Mouse (Mus musculus) thymus, adult 2 months (tissue): ENCODE results near the gene Piwil4. TPM values are rescaled to one million over a fixed set of nuclear protein-coding genes. Genes with fewer than 3 reads are reported as not detected.

Source experiments
- DNase-seq: peaks from one replicate; pipeline ENCODE4 v3.0.0; 2021
- H3K27ac ChIP-seq: fragments of 200-500 bp; 2 replicates; pipeline ENCODE4 v1.5.1; 2012; ENCODE audit warnings: low read length, control low read depth; ENCODE audit not compliant: control insufficient read depth, insufficient read depth
- H3K27me3 ChIP-seq: fragments of 200-500 bp; 2 replicates; pipeline ENCODE4 v1.6.1; 2012; ENCODE audit warnings: mild to moderate bottlenecking, low read length, moderate library complexity, mixed read lengths; ENCODE audit not compliant: control insufficient read depth, insufficient read depth
- H3K36me3 ChIP-seq: fragments of 200-500 bp; 2 replicates; pipeline ENCODE4 v1.6.1; 2012; ENCODE audit warnings: mild to moderate bottlenecking, low read length, moderate library complexity; ENCODE audit not compliant: control insufficient read depth, insufficient read depth
- H3K4me1 ChIP-seq: fragments of 200-500 bp; replicated peaks from 2 replicates; pipeline ENCODE4 v1.6.1; 2012; ENCODE audit warnings: low read length; ENCODE audit not compliant: control insufficient read depth, insufficient read depth
- H3K4me3 ChIP-seq: fragments of 200-500 bp; 2 replicates; pipeline ENCODE4 v1.5.1; 2012; ENCODE audit warnings: mild to moderate bottlenecking, low read length, control low read depth, moderate library complexity; ENCODE audit not compliant: control insufficient read depth, insufficient read depth
- CTCF ChIP-seq: fragments of 200-500 bp; IDR thresholded peaks from 2 replicates; pipeline ENCODE4 v1.5.1; 2012; ENCODE audit warnings: mild to moderate bottlenecking, control low read depth, low read length, moderate library complexity, borderline replicate concordance; ENCODE audit not compliant: control insufficient read depth, poor library complexity, insufficient read depth; ENCODE audit errors: extremely low read depth
- POLR2A ChIP-seq: fragments of 200-500 bp; IDR thresholded peaks from 2 replicates; pipeline ENCODE4 v1.6.1; 2012; ENCODE audit warnings: mild to moderate bottlenecking, low read length, control low read depth, moderate library complexity; ENCODE audit not compliant: control insufficient read depth, poor library complexity, insufficient read depth; ENCODE audit errors: extremely low read depth
- WGBS: fragments of 180-500 bp; shearing (Covaris S2); methylation state at CpG from one replicate; pipeline ENCODE4 v1.1.7; 2018; 5-methylcytosine and 5-hydroxymethylcytosine counted together
- polyA plus RNA-seq: library from polyadenylated mRNA; depleted of rRNA; stranded (reverse); fragments of >200 nt; gene quantifications from 2 replicates; pipeline ENCODE4 v1.2.3, GENCODE M21; 2012; rRNA removed

Piwil4 gene
- polyA plus RNA-seq, 1 experiment: 1.0 TPM

- TF ChIP-seq POLR2A (no peak), CTCF (no peak)
- WGBS: 7% methylated on average over 2 of the region's 2 CpGs
These were observed 82.6 kb downstream of the Piwil4 start for GRCm38 (mm10) chr9:14657926-14658325.

GRCm38 (mm10) chr9:14654010-14654409 lies 86.5 kb downstream of the Piwil4 start:
- no peak for DNase-seq
- H3K36me3 ChIP-seq: no peaks in the 10 kb centered on the region
- TF ChIP-seq CTCF (no peak), POLR2A (no peak)
- 85% methylated on average over 2 of the region's 2 CpGs for WGBS
- H3K4me3 ChIP-seq: no peak overlapping the region
- H3K27me3 ChIP-seq: no peaks in the 10 kb centered on the region
- H3K27ac ChIP-seq: no peak overlapping the region
- peaks cover 2% of the 10 kb centered on the region; the same call in 1 of the 2 replicates for H3K4me1 ChIP-seq

More at GRCm38 (mm10) chr9:14657926-14658325, 82.6 kb downstream of the Piwil4 start:
- no peak overlapping the region for H3K27ac ChIP-seq
- peaks cover 2% of the 10 kb centered on the region; the same call in 1 of the 2 replicates for H3K4me1 ChIP-seq
- H3K36me3 ChIP-seq: no peaks in the 10 kb centered on the region
- DNase-seq: no peak
- no peak overlapping the region for H3K4me3 ChIP-seq
- H3K27me3 ChIP-seq: no peaks in the 10 kb centered on the region

- WGBS: 81% methylated on average over 1 of the region's 1 CpGs
- Histone ChIP-seq H3K36me3 (no peaks in the 10 kb centered on the region), H3K27me3 (no peaks in the 10 kb centered on the region), H3K27ac (no peak overlapping the region), H3K4me3 (no peak overlapping the region), H3K4me1 (peaks cover under 1% of the 10 kb centered on the region; the same call in 1 of the 2 replicates)
- no peak for TF ChIP-seq CTCF
- no peak for TF ChIP-seq POLR2A
- DNase-seq: no peak
These were observed 87.8 kb downstream of the Piwil4 start for GRCm38 (mm10) chr9:14652761-14653160.

GRCm38 (mm10) chr9:14647849-14648248 lies 92.7 kb downstream of the Piwil4 start:
- no peak overlapping the region for H3K4me3 ChIP-seq
- DNase-seq: no peak
- H3K4me1 ChIP-seq: no peaks in the 10 kb centered on the region
- H3K36me3 ChIP-seq: no peaks in the 10 kb centered on the region
- TF ChIP-seq CTCF (no peak), POLR2A (no peak)
- no peak overlapping the region for H3K27ac ChIP-seq
- no peaks in the 10 kb centered on the region for H3K27me3 ChIP-seq
- 88% methylated on average over 8 of the region's 8 CpGs for WGBS

- H3K4me1 ChIP-seq: no peaks in the 10 kb centered on the region
- H3K36me3 ChIP-seq: no peaks in the 10 kb centered on the region
- no peak for DNase-seq
- TF ChIP-seq CTCF (no peak), POLR2A (no peak)
- whole genome bisulfite sequencing: 93% methylated on average over 1 of the region's 1 CpGs
- H3K27ac ChIP-seq: no peak overlapping the region
- H3K4me3 ChIP-seq: no peak overlapping the region
- no peaks in the 10 kb centered on the region for H3K27me3 ChIP-seq
These were observed 93.9 kb downstream of the Piwil4 start for GRCm38 (mm10) chr9:14646641-14647040.

Other genes with a start within 250 kb of the Piwil4 start
- 0.22 and 0.26 TPM in 2 replicates for gene Kdm4d, start 240.3 kb downstream of the Piwil4 start, polyA plus RNA-seq
- 12.3 and 12.6 TPM in 2 replicates for gene Cwc15, start 240.1 kb downstream of the Piwil4 start, polyA plus RNA-seq
- gene Amotl1, start 95.7 kb downstream of the Piwil4 start, polyA plus RNA-seq: 11.1 and 14.5 TPM in 2 replicates
- 2.3 and 2.7 TPM in 2 replicates for gene Fut4, start 11.7 kb upstream of the Piwil4 start, polyA plus RNA-seq
- gene 1700012B09Rik, start 30.3 kb upstream of the Piwil4 start, polyA plus RNA-seq: 0.19 TPM in 1 of 2 replicates, not detected in the other
- 8.9 and 9.6 TPM in 2 replicates for gene Mre11a, start 43.9 kb upstream of the Piwil4 start, polyA plus RNA-seq
- gene Ankrd49, start 44.1 kb upstream of the Piwil4 start, polyA plus RNA-seq: 10.2 and 10.9 TPM in 2 replicates
- gene Gpr83, start 119.5 kb upstream of the Piwil4 start, polyA plus RNA-seq: 10.0 and 10.9 TPM in 2 replicates
- gene Izumo1r, start 163.2 kb upstream of the Piwil4 start, polyA plus RNA-seq: 66.3 and 70.8 TPM in 2 replicates